Mouse (Mus musculus): ENCODE measurements around the gene Hexim2. TPM values are rescaled to one million over a fixed set of nuclear protein-coding genes. Genes with fewer than 3 reads are reported as not detected.

Gene Hexim2
- polyA plus RNA-seq, 1 experiment, result 4.5 TPM

DNA sequence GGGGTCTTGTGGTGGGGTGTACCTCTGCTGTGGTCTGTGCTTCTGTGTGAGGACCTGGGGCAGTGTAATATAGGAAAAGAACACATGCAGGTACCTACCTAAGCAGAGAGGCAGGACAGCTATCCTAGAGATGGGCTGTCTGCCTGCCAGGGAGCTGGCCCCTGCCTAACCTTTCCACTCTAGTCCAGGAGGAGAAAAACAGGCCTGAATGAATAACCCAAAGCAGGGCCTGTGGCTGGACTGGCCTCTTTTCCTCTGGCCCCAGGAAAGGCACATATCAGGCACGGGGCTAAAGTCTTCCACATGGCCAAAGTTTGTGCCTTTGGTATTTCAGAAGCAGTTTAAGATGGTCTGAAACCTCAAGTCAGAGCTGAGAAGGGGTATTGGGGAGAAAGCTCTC, 48.2 kb downstream of the Hexim2 start:
- H3K4me3 ChIP-seq (ENCODE audit: low read depth, low read length), result no peak overlapping the region
- no peak overlapping the region for H3K27ac ChIP-seq (ENCODE audit: insufficient read depth, low read length)
- no peaks in the 10 kb centered on the region for H3K9me3 ChIP-seq (replicated peaks; ENCODE audit: control insufficient read depth, insufficient read depth, low read length, poor library complexity, severe bottlenecking)
- H3K36me3 ChIP-seq (ENCODE audit: control insufficient read depth, insufficient read depth, low read length, poor library complexity, severe bottlenecking), result no peaks in the 10 kb centered on the region
- H3K27me3 ChIP-seq (ENCODE audit: control insufficient read depth, insufficient read depth, low read length, poor library complexity, severe bottlenecking), result no peaks in the 10 kb centered on the region
- TF ChIP-seq POLR2A (IDR thresholded peaks at IDR 0.05; ENCODE audit: insufficient read depth, low read length), result no peak
- no peak for TF ChIP-seq CTCF (IDR thresholded peaks at IDR 0.05; ENCODE audit: low read depth, low read length)
- no peak for TF ChIP-seq EP300 (IDR thresholded peaks at IDR 0.05; ENCODE audit: insufficient read depth, low read depth, low read length)
- H3K4me1 ChIP-seq (ENCODE audit: control insufficient read depth, insufficient read depth, low read length), result peaks cover 2% of the 10 kb centered on the region
- no peak overlapping the region for H3K9ac ChIP-seq (ENCODE audit: low read depth, poor library complexity, severe bottlenecking)

DNA sequence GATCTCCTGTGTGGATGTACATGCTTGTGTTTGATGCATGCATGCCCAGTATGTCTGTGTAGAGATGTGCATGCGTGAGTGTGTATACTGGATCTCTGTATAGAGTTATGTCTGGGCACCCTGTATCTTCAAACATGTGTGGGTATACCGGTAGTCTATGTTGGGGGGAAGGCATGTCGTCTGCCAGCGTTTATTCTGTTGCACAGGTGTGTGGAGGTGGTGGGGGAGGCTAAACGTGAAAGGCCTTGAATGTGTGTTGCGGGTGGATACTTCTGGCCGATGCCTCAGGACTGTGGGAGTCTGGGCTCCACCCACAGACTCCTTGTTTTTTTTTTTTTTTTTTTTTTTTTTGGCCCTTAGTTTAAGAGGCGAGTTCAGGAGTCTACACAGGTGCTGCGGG, 49.1 kb downstream of the Hexim2 start:
- Histone ChIP-seq H3K9ac (ENCODE audit: low read depth, poor library complexity, severe bottlenecking) (no peak overlapping the region), H3K4me1 (ENCODE audit: control insufficient read depth, insufficient read depth, low read length) (no peaks in the 10 kb centered on the region), H3K27me3 (ENCODE audit: control insufficient read depth, insufficient read depth, low read length, poor library complexity, severe bottlenecking) (no peaks in the 10 kb centered on the region), H3K27ac (ENCODE audit: insufficient read depth, low read length) (no peak overlapping the region), H3K9me3 (replicated peaks; ENCODE audit: control insufficient read depth, insufficient read depth, low read length, poor library complexity, severe bottlenecking) (no peaks in the 10 kb centered on the region), H3K4me3 (ENCODE audit: low read depth, low read length) (no peak overlapping the region), H3K36me3 (ENCODE audit: control insufficient read depth, insufficient read depth, low read length, poor library complexity, severe bottlenecking) (no peaks in the 10 kb centered on the region)
- TF ChIP-seq CTCF (IDR thresholded peaks at IDR 0.05; ENCODE audit: low read depth, low read length), result no peak
- TF ChIP-seq EP300 (IDR thresholded peaks at IDR 0.05; ENCODE audit: insufficient read depth, low read depth, low read length), result no peak
- no peak for TF ChIP-seq POLR2A (IDR thresholded peaks at IDR 0.05; ENCODE audit: insufficient read depth, low read length)

GRCm38 (mm10) chr11:103181911-103182310, 49.7 kb downstream of the Hexim2 start:
- no peaks in the 10 kb centered on the region for H3K4me1 ChIP-seq (ENCODE audit: control insufficient read depth, insufficient read depth, low read length)
- H3K9ac ChIP-seq (ENCODE audit: low read depth, poor library complexity, severe bottlenecking), result no peak overlapping the region
- no peak overlapping the region for H3K27ac ChIP-seq (ENCODE audit: insufficient read depth, low read length)
- H3K27me3 ChIP-seq (ENCODE audit: control insufficient read depth, insufficient read depth, low read length, poor library complexity, severe bottlenecking), result no peaks in the 10 kb centered on the region
- H3K4me3 ChIP-seq (ENCODE audit: low read depth, low read length), result no peak overlapping the region
- H3K36me3 ChIP-seq (ENCODE audit: control insufficient read depth, insufficient read depth, low read length, poor library complexity, severe bottlenecking), result no peaks in the 10 kb centered on the region
- TF ChIP-seq POLR2A (IDR thresholded peaks at IDR 0.05; ENCODE audit: insufficient read depth, low read length) (no peak), EP300 (IDR thresholded peaks at IDR 0.05; ENCODE audit: insufficient read depth, low read depth, low read length) (no peak), CTCF (IDR thresholded peaks at IDR 0.05; ENCODE audit: low read depth, low read length) (no peak)
- no peaks in the 10 kb centered on the region for H3K9me3 ChIP-seq (replicated peaks; ENCODE audit: control insufficient read depth, insufficient read depth, low read length, poor library complexity, severe bottlenecking)

GRCm38 (mm10) chr11:103184891-103185290, 52.7 kb downstream of the Hexim2 start:
- TF ChIP-seq CTCF (IDR thresholded peaks at IDR 0.05; ENCODE audit: low read depth, low read length) (peak; percentile 49), POLR2A (IDR thresholded peaks at IDR 0.05; ENCODE audit: insufficient read depth, low read length) (no peak)
- Histone ChIP-seq H3K36me3 (ENCODE audit: control insufficient read depth, insufficient read depth, low read length, poor library complexity, severe bottlenecking) (no peaks in the 10 kb centered on the region), H3K27me3 (ENCODE audit: control insufficient read depth, insufficient read depth, low read length, poor library complexity, severe bottlenecking) (no peaks in the 10 kb centered on the region), H3K9ac (ENCODE audit: low read depth, poor library complexity, severe bottlenecking) (no peak overlapping the region), H3K4me3 (ENCODE audit: low read depth, low read length) (no peak overlapping the region), H3K27ac (ENCODE audit: insufficient read depth, low read length) (no peak overlapping the region), H3K4me1 (ENCODE audit: control insufficient read depth, insufficient read depth, low read length) (no peaks in the 10 kb centered on the region), H3K9me3 (replicated peaks; ENCODE audit: control insufficient read depth, insufficient read depth, low read length, poor library complexity, severe bottlenecking) (no peaks in the 10 kb centered on the region)

Other genes with a start within 250 kb of the Hexim2 start
- not detected in 2 replicates for gene Fam187a, start 247.3 kb upstream of the Hexim2 start, polyA plus RNA-seq (2011; ENCODE audit: insufficient read depth, insufficient read length, low read depth, missing spikeins)
- not detected in 2 replicates for gene Gfap, start 231.5 kb upstream of the Hexim2 start, polyA plus RNA-seq (2011; ENCODE audit: insufficient read depth, insufficient read length, low read depth, missing spikeins)
- gene Kif18b, start 207.3 kb upstream of the Hexim2 start, polyA plus RNA-seq (2011; ENCODE audit: insufficient read depth, insufficient read length, low read depth, missing spikeins), result 72.3 and 75.4 TPM in 2 replicates
- 4.8 and 5.9 TPM in 2 replicates for gene C1ql1, start 185.7 kb upstream of the Hexim2 start, polyA plus RNA-seq (2011; ENCODE audit: insufficient read depth, insufficient read length, low read depth, missing spikeins)
- 101 TPM in 2 replicates for gene Nmt1, start 104.2 kb upstream of the Hexim2 start, polyA plus RNA-seq (2011; ENCODE audit: insufficient read depth, insufficient read length, low read depth, missing spikeins)
- gene Dcakd, start 104.1 kb upstream of the Hexim2 start, polyA plus RNA-seq (2011; ENCODE audit: insufficient read depth, insufficient read length, low read depth, missing spikeins), result 120 and 134 TPM in 2 replicates
- 14.7 and 17.5 TPM in 2 replicates for gene Plcd3, start 30.8 kb upstream of the Hexim2 start, polyA plus RNA-seq (2011; ENCODE audit: insufficient read depth, insufficient read length, low read depth, missing spikeins)
- 15.0 and 19.4 TPM in 2 replicates for gene Acbd4, start 30.7 kb upstream of the Hexim2 start, polyA plus RNA-seq (2011; ENCODE audit: insufficient read depth, insufficient read length, low read depth, missing spikeins)
- 17.2 and 20.1 TPM in 2 replicates for gene Hexim1, start 16.2 kb upstream of the Hexim2 start, polyA plus RNA-seq (2011; ENCODE audit: insufficient read depth, insufficient read length, low read depth, missing spikeins)
- 1.7 and 4.9 TPM in 2 replicates for gene Fmnl1, start 38.7 kb downstream of the Hexim2 start, polyA plus RNA-seq (2011; ENCODE audit: insufficient read depth, insufficient read length, low read depth, missing spikeins)
- gene 1700023F06Rik, start 76.1 kb downstream of the Hexim2 start, polyA plus RNA-seq (2011; ENCODE audit: insufficient read depth, insufficient read length, low read depth, missing spikeins), result 2.0 and 2.2 TPM in 2 replicates
- gene Spata32, start 86.0 kb downstream of the Hexim2 start, polyA plus RNA-seq (2011; ENCODE audit: insufficient read depth, insufficient read length, low read depth, missing spikeins), result not detected in 2 replicates
- 2.2 and 3.3 TPM in 2 replicates for gene Map3k14, start 135.0 kb downstream of the Hexim2 start, polyA plus RNA-seq (2011; ENCODE audit: insufficient read depth, insufficient read length, low read depth, missing spikeins)
- gene Arhgap27, start 231.3 kb downstream of the Hexim2 start, polyA plus RNA-seq (2011; ENCODE audit: insufficient read depth, insufficient read length, low read depth, missing spikeins), result 8.5 and 9.8 TPM in 2 replicates

Measured in ES-Bruce4 (cell line).